Mouse (Mus musculus) adrenal gland, postnatal 36 days (tissue): ENCODE measurements around the gene Slc30a4. TPM values are rescaled to one million over a fixed set of nuclear protein-coding genes. Genes with fewer than 3 reads are reported as not detected.

ENCODE experiments used
- DNase-seq, 2 experiments: peaks; one replicate each; pipeline ENCODE4 v3.0.0; 2021; ENCODE audit warnings: mixed read lengths in 1 of 2
- long read RNA-seq, 2 experiments: library from polyadenylated mRNA; stranded (forward); transcript quantifications; one replicate each; pipeline ENCODE4 v2.0.0; 2021; ENCODE audit warnings: borderline sequencing depth in 2 of 2
- total RNA-seq, 2 experiments: library from RNA; stranded (reverse); gene quantifications; 2 replicates each; pipeline ENCODE4 v1.2.3; 2021

The Slc30a4 gene
- 10 to 100 TPM; 29.4 to 37.7 TPM for total RNA-seq
- long read RNA-seq, experiment 1, full-length matches to known transcripts, result 4 of 7 reads
- long read RNA-seq, experiment 1, partial matches to known transcripts, result 0 of 7 reads
- long read RNA-seq, experiment 1, other reads (novel, unspliced or antisense), result 3 of 7 reads
- long read RNA-seq, experiment 2, result 0 reads

DNA sequence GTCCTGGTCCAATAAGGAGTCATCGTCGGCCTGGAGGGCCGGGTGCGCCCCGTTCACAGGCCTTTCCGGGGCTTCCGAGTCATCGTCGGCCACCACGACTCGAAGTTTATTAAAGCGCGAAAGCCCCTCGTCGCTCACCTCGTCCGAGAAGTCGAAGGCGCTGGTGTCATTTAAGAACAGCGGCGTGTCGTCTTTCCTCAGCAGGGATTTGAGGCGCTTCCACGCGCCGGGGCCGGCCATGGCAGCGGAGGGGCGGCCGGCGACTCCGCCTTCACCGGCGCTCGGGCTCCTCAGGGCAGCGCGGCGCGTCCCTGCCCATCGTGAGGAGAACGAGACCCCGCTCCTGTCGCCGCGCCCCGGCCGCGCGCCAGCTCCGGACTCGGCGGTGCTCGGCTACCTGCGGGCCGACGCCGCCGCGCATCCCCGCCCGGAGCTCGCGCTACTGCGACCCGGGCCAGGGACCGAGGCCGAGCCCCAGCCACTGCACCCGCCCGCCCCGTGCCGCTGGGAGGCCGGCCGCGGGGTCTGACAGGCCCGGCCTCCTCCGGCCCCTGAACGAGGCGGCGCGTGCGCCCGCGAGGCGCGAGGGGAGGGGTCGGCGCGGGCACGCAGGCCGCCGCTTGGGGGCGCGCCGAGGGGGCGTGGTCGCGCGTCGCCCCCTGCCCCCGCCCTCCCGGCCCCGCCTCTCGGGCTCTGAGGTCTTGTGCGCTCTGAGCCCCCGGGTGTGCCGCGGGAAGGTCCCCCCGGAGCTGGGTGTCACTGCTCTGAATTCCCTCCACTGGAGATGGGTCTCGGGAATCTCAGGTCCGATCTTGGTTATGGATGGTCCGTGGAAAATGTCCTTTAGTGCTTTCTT lies at the start of gene Slc30a4:
Slc30a4 (minus strand) TSS at position 483 of the 856 bp plus-strand sequence.
- DNase-seq, result peak; percentile 90 to 91

DNA sequence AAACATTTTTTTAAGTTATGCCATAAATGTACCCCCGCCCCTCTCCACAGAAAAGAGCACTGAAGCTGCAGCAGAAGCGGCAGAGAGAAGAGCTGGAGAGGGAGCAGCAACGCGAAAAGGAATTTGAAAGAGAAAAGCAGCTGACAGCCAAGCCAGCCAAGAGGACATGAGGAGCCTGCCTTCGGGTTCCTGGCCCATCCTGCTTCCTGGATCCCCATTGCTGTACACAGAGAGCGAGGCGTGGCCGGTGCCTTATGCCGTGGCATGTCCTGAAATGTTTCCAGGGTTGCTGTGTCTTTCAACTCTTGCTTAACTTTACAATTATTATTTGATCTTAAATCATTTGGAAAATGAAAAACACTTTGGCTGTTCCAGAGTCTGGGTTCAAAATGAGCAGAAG lies 44.0 kb upstream of the Slc30a4 start:
- no peak for DNase-seq

DNA sequence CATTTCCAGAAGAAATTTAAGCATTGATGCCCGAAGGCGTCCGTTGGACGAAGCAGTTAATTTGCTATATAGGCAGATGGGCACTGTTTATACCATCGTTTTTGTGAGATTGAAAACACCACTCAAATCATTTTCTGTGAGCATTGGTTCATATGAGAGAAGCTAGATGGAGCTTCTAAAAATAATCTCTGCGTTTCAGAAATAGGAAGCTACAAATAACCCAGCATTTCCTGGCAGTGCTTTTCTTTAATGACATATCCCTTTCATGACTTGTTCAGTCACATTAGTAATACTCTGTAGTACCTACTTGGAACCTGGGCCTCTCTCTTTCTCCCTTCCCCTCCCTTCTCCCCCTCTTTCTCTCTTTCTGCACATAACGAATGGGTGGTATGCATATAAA lies 36.6 kb upstream of the Slc30a4 start:
- DNase-seq, result no peak

DNA sequence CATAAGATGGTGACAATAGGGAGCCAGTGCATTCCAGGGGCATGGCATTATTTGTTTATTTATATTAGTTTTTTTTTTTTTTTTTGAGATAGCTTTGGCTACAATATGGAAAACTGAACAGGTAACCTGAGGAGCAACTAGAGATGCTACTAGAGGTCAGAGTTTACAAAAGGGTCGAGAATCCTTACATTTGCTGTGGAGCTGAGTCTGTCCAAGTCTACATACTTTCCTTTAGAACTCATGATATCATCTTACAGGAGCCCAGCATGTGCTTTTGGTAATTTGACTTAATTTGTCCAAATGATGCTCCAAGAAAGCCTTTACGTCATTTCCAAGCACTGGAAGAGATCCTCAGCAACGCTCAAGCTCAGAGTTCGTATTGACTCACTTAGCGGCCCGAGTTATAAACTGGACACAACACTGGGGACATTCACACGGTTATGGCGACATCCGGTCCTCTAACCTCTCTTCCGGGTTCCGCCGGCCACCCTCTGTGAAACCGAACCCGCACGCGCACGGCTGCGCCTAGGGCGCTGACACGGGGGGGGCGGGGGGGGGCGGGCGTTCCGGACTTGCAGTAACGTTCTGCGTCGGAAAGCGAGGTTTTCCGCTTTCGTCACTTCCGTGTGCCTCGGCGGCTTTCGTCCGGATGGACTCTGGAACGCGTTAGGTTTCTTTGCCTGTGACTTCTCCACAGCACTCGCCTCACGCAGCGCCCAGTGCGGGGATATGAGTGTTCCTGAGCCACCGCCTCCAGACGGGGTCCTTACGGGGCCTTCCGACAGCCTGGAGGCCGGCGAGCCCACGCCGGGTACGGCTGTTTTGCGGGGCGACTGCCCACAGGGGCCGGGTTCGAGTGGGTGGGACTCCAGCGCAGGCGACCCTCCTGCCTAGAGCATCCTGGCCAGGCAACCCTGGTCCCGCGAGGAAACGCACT lies 35.7 kb upstream of the Slc30a4 start, which contains the start of gene Bloc1s6:
Bloc1s6 (plus strand) TSS at position 610 of the 937 bp plus-strand sequence.
- DNase-seq, result peak; percentile 91

DNA sequence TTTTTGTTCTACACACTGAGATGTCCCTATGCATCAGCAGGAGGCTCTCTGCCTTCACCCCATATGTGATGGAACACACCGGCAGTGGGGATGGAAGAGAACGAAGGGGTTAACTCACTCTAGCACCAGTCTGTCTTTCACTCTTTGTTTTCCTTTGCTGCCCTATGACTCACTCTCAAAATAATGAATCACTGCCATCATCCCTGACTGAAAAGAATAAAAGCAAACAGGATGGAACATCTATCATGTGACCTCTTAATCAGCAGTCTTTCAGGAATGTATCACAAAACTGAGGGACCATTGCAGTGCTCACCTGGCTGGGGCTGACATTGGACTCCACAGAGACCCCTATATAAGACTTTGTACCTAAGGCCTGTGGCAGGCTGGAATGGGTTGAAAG lies 29.0 kb upstream of the Slc30a4 start:
- DNase-seq, result peak in 1 of 2 experiments; percentile 21

DNA sequence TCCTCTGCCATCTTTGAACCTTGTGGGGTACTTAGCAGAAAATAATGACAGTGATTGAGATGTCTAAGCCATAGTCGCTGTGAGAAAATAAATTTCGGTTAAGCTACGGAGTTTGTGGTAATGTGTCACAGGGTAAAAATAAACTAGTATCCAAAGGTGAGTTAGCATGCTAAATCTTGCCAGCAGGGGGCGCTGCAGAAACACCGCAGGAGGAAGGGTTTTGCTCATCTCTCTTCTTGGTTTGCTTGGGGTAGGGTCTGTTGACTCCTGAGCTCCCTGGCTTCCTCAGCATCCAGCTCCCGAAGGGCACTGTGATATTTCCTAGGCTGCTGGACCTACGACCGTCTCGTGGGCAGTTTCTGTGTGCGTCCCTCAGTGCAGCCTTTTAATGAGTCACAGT lies 23.1 kb upstream of the Slc30a4 start:
- peak; percentile 61 to 71 for DNase-seq

DNA sequence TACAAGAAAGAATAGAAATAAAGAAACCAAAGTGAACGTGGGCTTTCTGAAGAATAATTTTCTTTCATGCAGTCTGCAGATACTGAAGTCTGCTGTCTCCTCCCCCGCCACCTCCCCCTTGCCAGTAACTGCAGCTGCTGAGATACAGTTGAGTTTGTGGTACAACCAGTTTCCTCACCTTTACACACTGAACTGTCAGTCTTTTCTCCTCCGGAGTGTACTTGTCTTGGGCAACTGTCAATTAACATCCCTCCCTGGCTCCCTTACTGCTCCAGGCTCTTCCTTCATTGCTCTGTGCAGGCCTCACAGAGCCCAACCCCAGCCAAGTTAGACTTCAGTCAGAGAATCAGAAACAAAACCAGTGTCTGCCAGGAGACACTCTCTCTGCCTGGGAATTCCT lies 18.1 kb upstream of the Slc30a4 start:
- DNase-seq, result no peak

DNA sequence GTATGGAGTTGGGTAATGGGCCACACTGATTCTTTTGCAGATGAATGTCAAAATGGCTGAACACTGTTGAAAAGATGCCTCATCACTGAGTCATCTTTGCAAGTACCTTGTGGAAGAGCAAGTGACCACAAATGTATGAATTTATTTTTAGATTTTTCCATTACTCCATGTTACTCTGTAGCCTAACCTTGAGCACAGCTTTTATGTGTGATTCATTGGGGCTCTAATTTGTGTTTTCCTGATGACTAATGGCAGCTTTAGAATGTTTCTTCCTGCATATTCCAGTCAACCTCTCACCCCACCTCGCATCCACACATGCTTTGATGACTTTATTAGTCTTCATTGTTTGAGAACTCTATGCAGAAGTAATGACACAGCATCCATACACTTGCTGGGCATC lies 16.8 kb upstream of the Slc30a4 start:
- peak in 1 of 2 experiments; percentile 29 for DNase-seq

DNA sequence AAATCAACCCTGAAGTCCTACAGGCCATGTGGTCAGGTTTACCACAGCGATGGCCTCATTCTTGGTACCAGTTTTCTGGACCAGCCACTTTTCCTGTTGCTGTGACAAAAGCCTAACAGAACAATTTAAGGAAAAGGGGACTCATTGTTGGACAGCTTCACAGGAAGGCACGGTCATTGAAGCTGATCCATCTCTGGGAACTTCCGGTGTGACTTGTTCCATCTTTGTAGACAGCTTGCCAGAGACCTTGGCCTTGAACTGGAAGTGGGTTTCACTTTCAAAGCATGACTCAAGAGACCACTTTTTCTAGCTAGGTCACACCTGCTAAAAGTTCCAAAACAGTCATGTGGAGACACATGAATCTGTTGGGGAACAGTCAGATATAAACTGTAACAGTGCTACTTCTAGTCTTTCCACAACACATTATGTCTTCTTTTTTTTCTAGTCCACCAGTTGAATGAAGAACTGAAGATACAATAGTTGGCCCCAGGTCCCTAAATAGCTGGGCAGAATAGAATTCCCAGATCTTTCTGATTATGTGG lies 13.9 kb upstream of the Slc30a4 start:
- no peak for DNase-seq

DNA sequence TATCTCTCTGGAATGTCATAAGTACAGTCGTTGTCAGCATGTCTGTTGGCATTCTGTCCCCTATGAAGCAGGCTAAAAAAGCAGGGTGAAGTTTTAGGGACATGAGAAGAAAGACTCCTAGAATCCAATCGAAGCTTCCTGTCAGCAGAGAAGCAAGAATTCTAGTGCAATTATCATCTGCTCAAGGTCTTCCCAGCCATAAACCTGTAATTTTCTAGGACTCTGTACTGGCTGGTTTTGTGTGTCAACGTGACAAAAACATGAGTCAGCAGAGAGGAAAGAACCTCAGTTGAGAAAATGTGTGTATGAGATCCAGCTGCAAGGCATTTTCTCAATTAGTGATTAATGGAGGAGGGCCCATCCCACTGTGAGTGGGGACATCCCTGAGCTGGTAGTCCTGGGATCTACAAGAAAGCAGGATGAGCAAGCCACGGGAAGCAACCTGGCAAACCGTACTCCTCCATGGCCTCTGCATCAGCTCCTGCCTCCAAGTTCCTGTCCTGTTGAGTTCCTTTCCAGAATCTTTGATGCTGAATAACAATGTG lies 12.8 kb upstream of the Slc30a4 start:
- DNase-seq, result no peak

DNA sequence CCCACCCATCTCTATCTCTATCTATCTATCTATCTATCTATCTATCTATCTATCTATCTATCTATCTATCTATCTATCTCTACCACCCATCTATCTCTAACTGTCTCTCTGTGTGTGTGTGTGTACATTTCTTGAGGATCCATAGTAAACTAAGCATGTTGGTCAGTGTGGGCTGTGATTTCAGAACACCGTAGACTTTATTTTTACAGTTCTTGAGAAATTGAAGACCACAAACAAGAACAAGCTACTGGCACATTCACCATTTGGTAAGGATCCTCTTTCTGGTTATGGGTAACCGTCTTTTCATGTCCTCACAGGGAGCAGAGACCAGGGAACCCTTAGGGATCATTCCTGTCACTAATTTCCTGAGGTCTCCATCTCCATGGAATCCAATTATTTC lies 10.4 kb upstream of the Slc30a4 start:
- DNase-seq, result no peak

DNA sequence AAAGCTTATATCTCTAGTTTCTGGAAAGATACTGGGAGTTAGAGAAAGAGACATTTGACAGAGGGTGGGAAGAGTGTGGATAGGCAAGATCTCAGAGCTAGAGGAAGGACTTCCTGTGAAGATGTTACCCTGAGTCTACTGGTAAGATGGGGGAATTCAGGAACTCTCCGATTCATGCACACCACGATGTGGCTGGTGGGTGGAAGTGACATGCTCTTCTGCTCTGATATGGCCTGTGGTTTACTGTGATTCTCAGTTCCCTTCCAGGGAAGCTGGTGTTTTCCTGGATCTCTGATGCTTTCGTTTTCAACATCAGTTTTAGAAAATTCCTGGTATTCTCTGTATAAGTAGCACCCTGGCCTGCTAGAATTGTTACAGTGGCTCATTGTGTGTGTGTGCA lies 9.4 kb upstream of the Slc30a4 start:
- DNase-seq, result no peak

DNA sequence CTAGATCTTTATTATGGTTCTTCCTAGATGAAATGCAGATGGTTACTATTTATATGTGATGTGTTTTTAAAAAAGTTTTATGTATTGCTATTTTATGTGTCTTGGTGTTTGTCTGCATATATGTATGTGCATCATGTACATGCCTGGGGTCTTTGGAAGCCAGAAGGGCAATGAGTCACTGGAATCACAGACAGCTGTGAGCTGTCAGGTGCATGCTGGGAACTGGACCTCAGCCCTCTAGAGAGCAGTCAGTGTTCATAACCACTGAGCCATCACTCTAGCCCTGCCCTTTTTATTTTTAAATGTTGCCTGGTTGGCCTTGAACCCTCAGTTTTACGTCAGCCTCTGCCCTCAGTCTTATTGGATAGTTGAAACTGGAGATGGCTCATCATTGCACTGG lies 6.7 kb upstream of the Slc30a4 start:
- peak; percentile 45 to 47 for DNase-seq

DNA sequence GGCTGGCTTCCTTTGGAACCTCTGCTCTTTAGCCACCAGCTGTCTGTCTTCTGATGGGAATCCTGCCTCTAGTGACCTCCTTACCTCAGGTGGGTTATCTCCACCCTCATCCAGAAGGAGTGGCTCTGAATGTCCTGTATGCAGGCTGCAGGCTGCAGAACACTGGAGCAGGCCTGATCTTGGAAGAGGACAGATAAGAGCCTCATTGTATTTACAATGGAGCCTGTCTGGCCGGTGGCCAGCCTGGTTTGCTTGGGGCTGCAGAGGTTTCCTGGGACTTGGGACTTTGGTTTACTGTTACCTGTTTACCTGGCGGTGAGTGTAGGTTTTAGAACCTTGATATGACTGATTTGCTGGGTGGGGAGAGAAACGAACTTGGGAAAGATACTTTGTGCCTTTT lies 5.6 kb upstream of the Slc30a4 start:
- DNase-seq, result no peak

DNA sequence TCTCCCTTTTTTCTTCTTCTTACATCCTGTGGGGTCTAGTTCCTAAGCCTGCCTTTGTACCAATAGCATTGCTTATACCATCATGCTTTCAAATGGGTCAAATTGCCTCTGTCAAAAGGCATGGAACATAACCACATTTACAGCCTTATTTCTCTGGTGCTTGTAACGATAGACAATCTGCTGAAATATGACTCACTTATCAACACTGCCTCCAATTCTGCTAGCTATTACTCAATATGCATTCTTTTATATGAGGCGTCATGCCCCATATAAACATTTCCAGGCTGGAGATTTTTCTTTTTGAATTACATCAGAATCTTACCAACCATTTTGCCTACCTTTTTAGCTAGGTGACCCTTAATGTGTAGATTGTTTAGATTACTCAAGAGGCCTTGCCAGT lies 2.1 kb upstream of the Slc30a4 start:
- DNase-seq, result no peak

DNA sequence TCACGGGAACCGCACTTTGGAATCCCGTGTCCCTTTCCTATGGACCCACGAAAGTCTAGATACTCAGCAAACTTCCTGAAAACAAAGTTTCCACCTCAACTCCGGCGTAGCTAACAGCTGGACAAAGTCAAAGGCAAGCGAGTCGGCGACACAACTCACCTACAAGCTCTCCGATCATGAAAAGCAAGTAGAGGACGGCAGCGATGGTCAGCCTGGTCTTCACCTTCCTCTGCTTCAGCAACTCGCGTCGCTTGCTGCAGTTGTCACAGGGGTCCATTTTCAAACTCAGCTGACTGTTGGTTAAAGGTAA lies 637 bp downstream of the Slc30a4 start:
- DNase-seq, result peak in 1 of 2 experiments; percentile 48

DNA sequence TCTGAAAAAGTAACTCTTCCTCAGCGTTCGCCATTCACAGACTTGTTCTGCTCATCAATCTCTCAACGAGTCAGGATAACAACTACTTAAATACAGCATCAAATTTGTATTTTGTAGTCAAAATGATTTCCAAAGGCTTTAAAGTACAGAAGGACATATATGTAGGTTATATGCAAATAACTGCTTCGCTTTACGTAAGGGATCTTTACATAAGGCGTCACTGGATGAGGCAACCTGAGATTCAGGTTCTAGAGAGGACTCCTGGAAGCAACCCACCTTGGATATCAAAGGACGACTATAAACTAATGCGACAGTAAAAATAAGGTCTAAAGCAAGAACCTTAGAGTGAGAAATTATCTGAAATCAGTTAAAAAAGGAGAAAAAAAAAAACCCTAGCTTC lies 1.5 kb downstream of the Slc30a4 start:
- DNase-seq, result no peak

DNA sequence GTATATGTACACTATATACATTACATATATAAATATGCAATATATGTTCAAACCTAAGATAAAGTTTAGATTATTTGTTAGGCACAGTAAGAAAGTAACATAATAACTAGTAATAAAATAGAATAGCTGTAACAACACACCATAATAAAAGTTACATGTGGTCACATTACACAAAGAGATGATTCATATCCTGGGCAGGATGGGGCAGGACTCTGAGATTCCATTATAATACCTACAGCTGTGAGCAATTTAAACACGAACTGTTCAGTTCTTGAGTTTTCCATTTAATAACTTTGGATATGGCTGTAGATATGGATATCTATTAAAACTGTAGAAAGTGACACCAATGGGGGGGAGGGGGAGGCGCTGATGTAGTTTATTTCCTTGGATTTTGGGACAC lies 4.9 kb downstream of the Slc30a4 start:
- DNase-seq, result no peak

DNA sequence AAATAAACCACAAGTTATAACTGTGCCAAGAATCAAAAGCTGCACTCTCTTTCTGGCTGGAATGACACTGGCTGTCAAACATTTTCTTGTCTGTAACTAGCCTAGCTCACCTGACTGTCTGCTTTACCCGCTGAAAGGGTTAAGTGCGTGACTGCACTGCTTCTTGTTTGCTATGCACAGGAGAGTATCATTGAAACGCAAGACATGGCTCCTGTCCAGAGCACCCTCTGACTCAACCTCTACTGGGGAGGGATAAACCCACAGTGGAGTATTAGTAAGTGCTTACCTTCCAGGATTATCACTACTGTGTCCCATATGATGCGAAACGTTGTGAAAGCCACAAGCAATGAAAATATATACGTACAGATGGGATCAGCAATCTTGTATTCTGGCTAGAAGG lies 15.8 kb downstream of the Slc30a4 start:
- peak; percentile 45 to 46 for DNase-seq

DNA sequence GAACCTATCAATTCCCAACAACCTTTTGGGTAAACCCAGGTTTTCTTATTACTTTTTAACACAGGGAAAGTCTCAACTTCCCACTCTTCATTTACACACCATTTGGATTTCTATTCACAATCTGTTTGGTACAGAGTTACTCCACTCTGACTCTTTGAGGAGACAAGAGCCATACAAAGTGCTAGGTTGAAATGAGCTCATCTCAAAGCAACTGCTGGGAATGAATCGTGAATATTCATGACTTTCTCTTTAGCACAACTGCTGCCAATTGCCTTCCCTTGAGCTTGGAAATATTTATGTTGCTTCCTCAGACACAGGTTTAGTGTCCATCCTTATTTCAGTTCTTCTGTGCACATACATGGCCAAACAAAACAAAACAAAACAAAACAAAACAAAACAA lies 18.8 kb downstream of the Slc30a4 start:
- DNase-seq, result no peak

DNA sequence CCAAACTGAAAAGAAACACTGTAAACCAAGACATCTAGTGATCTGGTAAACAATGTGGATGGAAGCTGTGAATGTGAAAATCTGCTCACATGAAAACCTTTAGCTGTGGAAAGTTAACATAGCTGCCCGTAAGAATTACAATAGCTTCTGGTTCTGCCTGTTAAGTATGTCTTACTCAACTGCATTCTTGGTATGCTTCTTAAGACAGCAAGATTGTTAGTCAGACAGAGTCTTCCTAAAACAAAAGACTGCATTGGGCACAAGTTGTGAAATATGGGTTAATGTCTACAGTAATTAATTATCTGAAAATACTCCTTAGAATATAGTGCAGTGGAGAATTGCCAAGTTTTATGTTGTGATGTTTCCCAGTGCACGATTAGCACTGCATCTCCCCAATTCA lies 19.9 kb downstream of the Slc30a4 start:
- DNase-seq, result no peak
